Mouse (Mus musculus) testis, postnatal 14 days (tissue): ENCODE measurements around the gene Sdsl.

Experiments
- DNase-seq: peaks from one replicate; pipeline ENCODE4 v3.0.0; 2021; ENCODE audit warnings: low spot score

The Sdsl gene

GRCm38 (mm10) chr5:120495064-120495702 lies 22.6 kb upstream of the Sdsl start:
- no peak for DNase-seq

GRCm38 (mm10) chr5:120493873-120494395 lies 21.3 kb upstream of the Sdsl start:
- DNase-seq, result no peak

- no peak for DNase-seq
Measured at GRCm38 (mm10) chr5:120493440-120493839, 20.8 kb upstream of the Sdsl start.

GRCm38 (mm10) chr5:120492437-120492836 lies 19.8 kb upstream of the Sdsl start:
- peak; percentile 65 for DNase-seq

- peak; percentile 65 for DNase-seq
Measured at GRCm38 (mm10) chr5:120490679-120491192, 18.1 kb upstream of the Sdsl start.

GRCm38 (mm10) chr5:120487844-120488243 lies 15.2 kb upstream of the Sdsl start:
- DNase-seq, result no peak

GRCm38 (mm10) chr5:120483399-120483798 lies 10.8 kb upstream of the Sdsl start:
- DNase-seq, result no peak

- no peak for DNase-seq
Measured at GRCm38 (mm10) chr5:120481205-120481604, 8.6 kb upstream of the Sdsl start.

- no peak for DNase-seq
Measured at GRCm38 (mm10) chr5:120479538-120479937, 6.9 kb upstream of the Sdsl start.

GRCm38 (mm10) chr5:120477993-120478392 lies 5.4 kb upstream of the Sdsl start:
- DNase-seq, result no peak

- DNase-seq, result no peak
Measured at GRCm38 (mm10) chr5:120476296-120476695, 3.7 kb upstream of the Sdsl start, which contains the start of gene Sds. Gene Sds (plus strand): TSS chr5:120476526.

- no peak for DNase-seq
Measured at GRCm38 (mm10) chr5:120475861-120476260, 3.3 kb upstream of the Sdsl start.

- no peak for DNase-seq
Measured at GRCm38 (mm10) chr5:120473361-120473760, 751 bp upstream of the Sdsl start.

- peak; percentile 4 for DNase-seq
Measured at GRCm38 (mm10) chr5:120471538-120471937, 1.1 kb downstream of the Sdsl start.

- DNase-seq, result no peak
Measured at GRCm38 (mm10) chr5:120468830-120469229, 3.8 kb downstream of the Sdsl start.

- DNase-seq, result no peak
Measured at GRCm38 (mm10) chr5:120468336-120468735, 4.3 kb downstream of the Sdsl start.

GRCm38 (mm10) chr5:120467026-120467425 lies 5.6 kb downstream of the Sdsl start:
- DNase-seq, result peak; percentile 58

- peak; percentile 82 for DNase-seq
Measured at GRCm38 (mm10) chr5:120465860-120466259, 6.8 kb downstream of the Sdsl start.

GRCm38 (mm10) chr5:120465062-120465461 lies 7.5 kb downstream of the Sdsl start:
- peak; percentile 60 for DNase-seq

- peak; percentile 31 for DNase-seq
Measured at GRCm38 (mm10) chr5:120464321-120464720, 8.3 kb downstream of the Sdsl start.

- DNase-seq, result no peak
Measured at GRCm38 (mm10) chr5:120461902-120462301, 10.7 kb downstream of the Sdsl start.

GRCm38 (mm10) chr5:120459133-120459532 lies 13.5 kb downstream of the Sdsl start:
- DNase-seq, result no peak

GRCm38 (mm10) chr5:120457628-120458027 lies 15.0 kb downstream of the Sdsl start:
- peak; percentile 68 for DNase-seq
